Mouse (Mus musculus) lung, adult 2 months (tissue): Measurements from ENCODE around the gene Anks1b. TPM values are rescaled to one million over a fixed set of nuclear protein-coding genes. Genes with fewer than 3 reads are reported as not detected.

ENCODE experiments used
- DNase-seq: peaks from one replicate; pipeline ENCODE4 v3.0.0; 2022
- H3K4me1 ChIP-seq: fragments of 200-500 bp; 2 replicates; pipeline ENCODE4 v1.6.1; 2011; ENCODE audit warnings: low read length; ENCODE audit not compliant: control insufficient read depth, insufficient read depth
- H3K4me3 ChIP-seq: fragments of 200-500 bp; replicated peaks from 2 replicates; pipeline ENCODE3; 2011; ENCODE audit warnings: low read depth, mild to moderate bottlenecking, control low read depth, low read length; ENCODE audit errors: extremely low read depth
- CTCF ChIP-seq: fragments of 200-500 bp; IDR thresholded peaks from 2 replicates; pipeline ENCODE4 v1.5.1; 2011; ENCODE audit warnings: mild to moderate bottlenecking, low read length, control low read depth; ENCODE audit not compliant: insufficient read depth
- POLR2A ChIP-seq: fragments of 200-500 bp; IDR thresholded peaks from 2 replicates; pipeline ENCODE4 v1.6.1; 2011; ENCODE audit warnings: low read depth, mild to moderate bottlenecking, control low read depth, low read length, borderline replicate concordance; ENCODE audit errors: extremely low read depth
- WGBS: fragments of 180-500 bp; shearing (Covaris S2); methylation state at CpG from one replicate; pipeline ENCODE4 v1.1.7; 2018; 5-methylcytosine and 5-hydroxymethylcytosine counted together
- polyA plus RNA-seq: library from polyadenylated mRNA; depleted of rRNA; stranded (reverse); fragments of >200 nt; gene quantifications from 2 replicates; pipeline ENCODE4 v1.2.3, GENCODE M21; 2012

Gene Anks1b
- polyA plus RNA-seq, 1 experiment: 0.41 TPM

DNA sequence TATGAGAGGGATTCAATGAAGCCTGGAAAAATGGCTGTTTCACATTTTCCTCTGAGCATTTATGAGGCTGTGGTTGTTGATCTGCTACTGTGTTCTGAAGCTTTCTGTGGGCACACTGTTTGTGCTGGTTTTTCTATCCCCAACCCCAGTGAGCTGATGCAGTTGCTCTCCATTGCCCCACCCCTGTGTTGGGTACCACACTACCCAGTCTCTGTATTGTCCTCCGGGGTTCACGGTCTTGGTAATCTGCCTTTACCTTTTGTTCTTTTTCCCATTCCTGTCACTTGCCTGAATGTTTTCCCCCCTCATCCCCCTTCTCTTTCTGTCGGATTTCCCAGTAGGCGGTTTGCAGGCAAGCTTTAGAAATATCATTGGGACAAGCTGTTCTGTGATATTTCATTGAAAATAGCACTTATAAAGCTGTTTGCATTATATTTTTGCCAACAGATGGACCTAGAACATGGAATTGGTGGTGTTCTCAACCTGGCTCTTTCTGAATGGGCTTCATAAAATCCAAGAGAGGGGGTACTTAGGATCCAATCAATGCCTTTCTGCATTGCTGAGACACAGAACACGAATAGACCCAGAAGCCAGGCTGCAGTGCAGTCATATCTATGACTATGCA is 434.7 kb downstream of the Anks1b start:
- Histone ChIP-seq H3K4me3 (no peak overlapping the region), H3K4me1 (no peaks in the 10 kb centered on the region)
- TF ChIP-seq CTCF: no peak
- TF ChIP-seq POLR2A: no peak
- WGBS: 67% methylated on average over 5 of the region's 5 CpGs
- DNase-seq: no peak

DNA sequence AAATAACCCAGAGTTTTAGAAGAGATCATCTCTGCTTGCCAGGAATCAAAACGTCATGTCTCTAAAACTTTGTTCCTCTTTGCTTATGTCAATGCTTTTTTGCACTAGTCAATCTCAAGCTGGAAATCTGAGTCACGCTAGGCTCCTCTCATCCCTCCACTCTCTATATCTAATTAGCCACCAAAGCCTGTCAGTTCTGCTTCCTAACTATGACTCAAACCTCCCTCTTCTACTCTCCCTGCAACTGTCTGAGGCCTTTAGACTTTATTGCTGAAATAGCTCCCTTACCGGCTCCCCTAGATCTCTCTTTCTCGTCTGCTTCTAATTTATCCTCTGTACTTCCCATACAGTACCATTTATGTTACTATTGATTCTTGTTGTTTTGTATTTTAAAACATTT is 456.5 kb downstream of the Anks1b start:
- 85% methylated on average over 4 of the region's 4 CpGs for WGBS
- TF ChIP-seq CTCF (no peak), POLR2A (no peak)
- Histone ChIP-seq H3K4me1 (no peaks in the 10 kb centered on the region), H3K4me3 (no peak overlapping the region)
- DNase-seq: no peak

DNA sequence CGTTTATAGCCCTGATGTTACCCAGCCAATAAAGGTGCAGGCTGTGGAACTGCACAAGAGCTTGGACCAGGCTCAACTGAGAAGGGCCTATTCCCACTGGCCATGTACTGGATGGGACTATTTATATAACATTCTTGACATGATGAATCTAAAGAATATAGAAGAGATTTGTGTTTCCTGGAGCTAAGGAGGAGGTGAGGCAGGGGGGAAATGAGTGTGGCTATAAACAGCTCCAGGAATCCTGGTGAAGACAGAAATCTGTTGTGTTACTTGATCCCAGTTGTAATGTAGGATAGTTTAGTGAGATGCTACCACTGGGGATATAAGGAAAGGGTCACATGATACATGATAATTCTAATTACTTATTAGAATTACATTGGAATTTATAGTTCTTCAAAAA is 472.1 kb downstream of the Anks1b start:
- no peak overlapping the region for H3K4me3 ChIP-seq
- no peaks in the 10 kb centered on the region for H3K4me1 ChIP-seq
- WGBS: 65% methylated on average over 1 of the region's 1 CpGs
- DNase-seq: no peak
- TF ChIP-seq CTCF: no peak
- no peak for TF ChIP-seq POLR2A

DNA sequence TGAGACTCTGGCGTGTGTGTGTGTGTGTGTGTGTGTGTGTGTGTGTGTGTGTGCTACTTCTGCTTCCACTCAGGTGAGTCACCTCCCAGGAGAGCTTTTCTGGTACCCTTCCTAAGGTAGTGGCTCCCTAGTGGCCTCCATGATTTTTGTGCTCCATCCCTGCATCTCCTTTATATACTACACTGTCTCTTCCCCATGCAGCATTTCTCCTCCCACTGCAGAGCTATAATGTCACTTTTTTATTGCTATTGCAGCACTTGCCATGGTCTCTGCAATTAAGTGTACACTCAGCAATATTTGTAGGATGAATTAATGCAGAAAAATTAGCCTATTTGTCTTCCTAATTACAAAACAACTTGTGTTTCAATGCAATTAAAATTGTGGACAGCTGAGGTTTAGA is 482.9 kb downstream of the Anks1b start:
- no peak for DNase-seq
- Histone ChIP-seq H3K4me1 (no peaks in the 10 kb centered on the region), H3K4me3 (no peak overlapping the region)
- no CpG with 5 or more reads among the region's 1 CpGs for WGBS
- TF ChIP-seq POLR2A (no peak), CTCF (no peak)

DNA sequence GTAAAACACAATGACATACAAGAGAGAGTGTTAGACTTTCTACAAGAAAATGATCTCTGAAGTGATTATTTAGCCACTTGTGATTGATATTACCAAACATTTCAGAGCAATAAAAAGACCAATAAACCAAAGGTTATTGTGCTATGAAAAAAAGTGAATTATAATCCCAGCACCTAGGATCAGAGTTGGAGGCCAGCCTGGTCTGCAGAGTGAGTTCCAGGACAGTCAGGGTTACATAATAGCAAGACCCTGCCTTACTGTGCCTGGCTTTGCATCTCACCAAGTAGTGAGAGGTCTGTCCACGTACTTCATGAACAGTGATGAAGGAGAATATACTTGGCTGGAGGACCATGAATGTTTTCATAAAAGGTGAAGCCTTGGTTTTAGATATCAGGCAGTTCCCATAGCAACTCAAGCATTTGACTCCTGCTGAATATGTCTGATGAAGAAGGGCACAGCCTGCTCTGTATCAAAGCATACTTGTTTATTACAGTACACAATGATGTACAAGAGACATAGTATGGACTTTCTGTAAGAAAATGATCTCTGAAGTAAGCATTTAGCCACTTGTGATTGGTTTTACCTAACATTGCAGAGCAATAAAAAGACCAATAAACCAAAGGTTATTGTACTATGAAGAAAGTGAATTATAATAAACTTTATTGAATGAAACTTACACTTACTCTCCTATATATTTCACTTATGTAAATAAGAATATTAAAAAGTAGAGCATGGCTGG is 484.0 kb downstream of the Anks1b start:
- H3K4me1 ChIP-seq: no peaks in the 10 kb centered on the region
- no peak for TF ChIP-seq POLR2A
- no peak for TF ChIP-seq CTCF
- H3K4me3 ChIP-seq: no peak overlapping the region
- DNase-seq: no peak
- 56% methylated on average over 1 of the region's 1 CpGs for WGBS

DNA sequence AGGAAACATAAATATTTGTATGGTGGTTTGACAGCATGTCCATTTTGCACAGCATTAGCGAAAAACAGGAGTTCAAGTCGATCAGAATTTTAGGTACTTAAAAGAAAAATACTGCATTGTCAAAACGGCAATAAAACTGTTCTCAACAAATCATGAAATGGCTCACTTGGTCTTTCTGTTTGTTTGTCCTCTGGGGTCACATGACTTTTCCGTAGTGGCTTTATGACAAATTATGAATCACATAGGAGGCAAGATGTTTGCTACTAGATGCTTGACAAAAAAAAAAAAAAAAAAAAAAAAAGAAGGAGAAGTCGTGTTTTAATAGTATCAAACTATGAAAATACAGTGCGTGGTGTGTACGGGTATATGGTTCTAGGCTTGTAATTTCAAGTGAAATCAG is 495.7 kb downstream of the Anks1b start:
- Histone ChIP-seq H3K4me1 (no peaks in the 10 kb centered on the region), H3K4me3 (no peak overlapping the region)
- DNase-seq: no peak
- WGBS: 81% methylated on average over 7 of the region's 7 CpGs
- no peak for TF ChIP-seq POLR2A
- no peak for TF ChIP-seq CTCF

DNA sequence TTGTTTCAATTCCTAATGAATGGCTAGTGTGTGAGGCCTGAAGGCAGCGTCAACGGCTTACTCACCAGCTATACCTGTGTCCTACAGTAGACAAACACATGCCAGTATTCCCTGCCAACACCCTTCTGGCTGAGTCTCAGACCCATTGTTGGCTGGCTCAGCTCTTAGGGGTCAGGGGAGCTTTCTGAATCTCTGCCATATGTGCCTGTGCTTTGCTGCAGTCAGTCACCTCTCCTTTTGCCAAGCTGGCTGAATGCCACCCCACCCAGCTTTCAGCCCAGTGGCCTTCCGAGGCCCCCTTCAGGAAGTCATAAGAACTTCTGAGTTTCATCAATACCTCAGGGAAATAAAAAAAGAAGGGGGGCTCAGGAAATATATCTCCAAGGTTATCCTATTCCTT is 497.4 kb downstream of the Anks1b start:
- no peaks in the 10 kb centered on the region for H3K4me1 ChIP-seq
- DNase-seq: no peak
- WGBS: 79% methylated on average over 3 of the region's 3 CpGs
- TF ChIP-seq POLR2A (no peak), CTCF (no peak)
- H3K4me3 ChIP-seq: no peak overlapping the region

DNA sequence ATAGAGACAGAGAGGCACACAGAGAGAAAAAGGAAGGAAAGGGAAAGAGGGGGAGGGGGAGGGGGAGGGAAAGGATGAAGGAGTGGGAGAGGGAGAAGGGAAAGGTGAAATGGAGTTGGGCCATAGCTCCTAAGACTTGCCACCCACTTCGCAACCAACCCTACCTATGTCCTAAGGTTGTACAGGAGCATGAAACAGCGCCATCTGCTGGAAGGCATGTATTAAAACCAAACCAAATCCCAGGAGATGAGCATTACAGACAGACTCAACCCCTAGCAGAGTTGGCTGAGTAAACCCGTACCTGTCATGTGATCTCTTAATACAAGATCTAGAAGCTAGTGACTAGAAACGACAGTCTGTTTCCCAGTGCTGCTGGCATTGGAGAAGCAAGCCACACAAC is 500.2 kb downstream of the Anks1b start:
- WGBS: 20% methylated on average over 4 of the region's 4 CpGs
- Histone ChIP-seq H3K4me1 (no peaks in the 10 kb centered on the region), H3K4me3 (no peak overlapping the region)
- TF ChIP-seq POLR2A (no peak), CTCF (no peak)
- DNase-seq: no peak

DNA sequence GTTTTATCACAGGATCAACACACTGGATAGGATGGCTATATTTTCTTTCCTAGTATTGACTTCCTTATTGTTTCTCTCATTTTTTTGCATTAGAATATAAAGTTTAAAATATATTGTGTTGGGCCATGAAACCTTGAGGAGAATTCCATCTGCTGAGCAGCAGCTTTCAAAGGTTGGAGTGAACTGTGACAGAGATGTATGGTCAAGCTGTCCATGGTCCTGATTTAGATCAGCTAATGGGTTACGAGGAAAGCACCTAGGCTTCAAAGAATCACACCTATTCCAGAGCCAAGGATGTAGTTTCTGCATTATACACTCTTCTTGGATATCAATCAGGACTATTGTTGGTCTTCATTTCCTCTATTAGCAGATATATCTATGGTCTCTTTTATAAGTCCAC is 503.3 kb downstream of the Anks1b start:
- H3K4me3 ChIP-seq: no peak overlapping the region
- WGBS: 54% methylated on average over 1 of the region's 1 CpGs
- H3K4me1 ChIP-seq: no peaks in the 10 kb centered on the region
- no peak for TF ChIP-seq POLR2A
- TF ChIP-seq CTCF: no peak
- no peak for DNase-seq

DNA sequence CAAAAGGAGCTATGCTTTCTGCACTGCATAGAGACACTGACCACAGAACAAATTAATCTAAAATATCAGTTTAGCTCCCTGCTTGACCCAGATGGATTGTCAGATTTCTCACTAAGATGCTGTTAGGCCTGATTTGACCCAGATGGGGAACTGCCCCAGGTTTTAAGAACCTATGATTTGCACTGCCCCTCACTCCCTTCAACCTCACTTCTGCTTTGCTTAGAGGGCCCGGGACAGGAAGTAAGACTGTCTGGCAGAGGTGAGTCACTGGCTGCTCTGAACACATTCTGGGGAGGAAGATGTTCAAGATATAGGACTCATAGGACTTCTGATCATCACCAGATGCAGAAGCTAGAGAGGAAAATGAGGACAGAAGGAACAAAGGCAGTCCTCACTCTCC is 506.8 kb downstream of the Anks1b start:
- 56% methylated on average over 1 of the region's 1 CpGs for WGBS
- no peak for TF ChIP-seq CTCF
- TF ChIP-seq POLR2A: no peak
- H3K4me1 ChIP-seq: no peaks in the 10 kb centered on the region
- H3K4me3 ChIP-seq: no peak overlapping the region
- no peak for DNase-seq
